Mouse (Mus musculus) neural tube, embryonic 11.5 days (tissue): ENCODE measurements around the gene Strip1. TPM values are rescaled to one million over a fixed set of nuclear protein-coding genes. Genes with fewer than 3 reads are reported as not detected.

Source experiments
- ATAC-seq: fragments of 200-750 bp; cut with Nextera tagmentation; 2 replicates; pipeline ENCODE4 v1.8.0; 2017; ENCODE audit warnings: moderate number of reproducible peaks, mild to moderate bottlenecking, moderate TSS enrichment, moderate library complexity; ENCODE audit not compliant: insufficient read depth, low FRiP score, low TSS enrichment
- DNase-seq: peaks from one replicate; pipeline ENCODE4 v3.0.0-alpha.2; 2015; ENCODE audit warnings: low spot score
- H3K27ac ChIP-seq: fragments of 300-500 bp; sonication (generic); 2 replicates; pipeline ENCODE4 v1.5.1; 2014; ENCODE audit warnings: low read depth, mild to moderate bottlenecking, low read length
- H3K27me3 ChIP-seq: fragments of 300-500 bp; sonication (generic); 2 replicates; pipeline ENCODE4 v1.6.1; 2014; ENCODE audit warnings: mild to moderate bottlenecking, low read length, mixed read lengths; ENCODE audit not compliant: control insufficient read depth, insufficient read depth
- H3K36me3 ChIP-seq: fragments of 300-500 bp; sonication (generic); 2 replicates; pipeline ENCODE4 v1.6.1; 2014; ENCODE audit warnings: mild to moderate bottlenecking, low read length, moderate library complexity, mixed read lengths; ENCODE audit not compliant: control insufficient read depth, insufficient read depth
- H3K4me1 ChIP-seq: fragments of 300-500 bp; sonication (generic); 2 replicates; pipeline ENCODE4 v1.6.1; 2014; ENCODE audit warnings: low read length, mixed read lengths; ENCODE audit not compliant: control insufficient read depth, insufficient read depth
- H3K4me2 ChIP-seq: fragments of 300-500 bp; sonication (generic); 2 replicates; pipeline ENCODE4 v1.6.1; 2014; ENCODE audit warnings: low read depth, mild to moderate bottlenecking, moderate library complexity
- H3K4me3 ChIP-seq: fragments of 300-500 bp; sonication (generic); 2 replicates; pipeline ENCODE4 v1.5.1; 2014; ENCODE audit warnings: low read depth, low read length
- H3K9ac ChIP-seq: fragments of 300-500 bp; sonication (generic); 2 replicates; pipeline ENCODE4 v1.6.1; 2014; ENCODE audit warnings: mild to moderate bottlenecking, low read length
- H3K9me3 ChIP-seq: fragments of 300-500 bp; sonication (generic); 2 replicates; pipeline ENCODE4 v1.6.1; 2016; ENCODE audit warnings: low read length; ENCODE audit not compliant: control insufficient read depth
- WGBS: fragments of 180-500 bp; shearing (Covaris S2); extraction: QIAGEN DNeasy Blood & Tissue Kit; methylation state at CpG from one replicate; pipeline ENCODE4 v1.1.7; 2014; 5-methylcytosine and 5-hydroxymethylcytosine counted together
- polyA plus RNA-seq: library from polyadenylated mRNA; unstranded; fragments of >200 nt; fragmentation: Nextera tagmentation; extraction: Ambion mirVana; gene quantifications from 2 replicates; pipeline ENCODE4 v1.2.1, GENCODE M21; 2014

The Strip1 gene
- polyA plus RNA-seq, 1 experiment from 2014 or later: 108 TPM

DNA sequence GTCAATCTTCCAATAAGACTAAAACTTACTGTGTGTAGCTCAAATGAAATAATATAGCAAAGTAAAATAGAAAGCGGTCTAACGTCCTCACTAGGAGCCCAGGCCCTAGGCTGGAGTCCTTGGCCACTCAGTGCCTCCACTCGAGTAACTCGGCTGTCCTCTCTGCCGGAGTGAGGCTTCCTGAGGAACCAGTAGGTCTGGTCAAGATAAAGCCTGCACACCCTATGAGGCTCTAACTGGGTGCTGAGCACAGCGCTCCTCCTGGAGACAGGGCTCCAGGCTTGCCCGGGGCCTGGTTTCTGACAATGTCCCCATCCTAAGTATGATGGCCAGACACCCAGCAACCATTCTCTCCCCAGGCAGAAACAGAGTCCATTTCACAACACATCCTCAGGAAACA, 9.0 kb downstream of the Strip1 start:
- peaks cover 35% of the 10 kb centered on the region for H3K36me3 ChIP-seq
- no peak for DNase-seq
- H3K4me2 ChIP-seq: no peak overlapping the region
- 95% methylated on average over 7 of the region's 7 CpGs for WGBS
- H3K27ac ChIP-seq: no peak overlapping the region
- H3K4me3 ChIP-seq: no peak overlapping the region
- no peak for ATAC-seq
- no peaks in the 10 kb centered on the region for H3K4me1 ChIP-seq
- no peaks in the 10 kb centered on the region for H3K27me3 ChIP-seq
- H3K9ac ChIP-seq: no peak overlapping the region
- H3K9me3 ChIP-seq: no peaks in the 10 kb centered on the region

DNA sequence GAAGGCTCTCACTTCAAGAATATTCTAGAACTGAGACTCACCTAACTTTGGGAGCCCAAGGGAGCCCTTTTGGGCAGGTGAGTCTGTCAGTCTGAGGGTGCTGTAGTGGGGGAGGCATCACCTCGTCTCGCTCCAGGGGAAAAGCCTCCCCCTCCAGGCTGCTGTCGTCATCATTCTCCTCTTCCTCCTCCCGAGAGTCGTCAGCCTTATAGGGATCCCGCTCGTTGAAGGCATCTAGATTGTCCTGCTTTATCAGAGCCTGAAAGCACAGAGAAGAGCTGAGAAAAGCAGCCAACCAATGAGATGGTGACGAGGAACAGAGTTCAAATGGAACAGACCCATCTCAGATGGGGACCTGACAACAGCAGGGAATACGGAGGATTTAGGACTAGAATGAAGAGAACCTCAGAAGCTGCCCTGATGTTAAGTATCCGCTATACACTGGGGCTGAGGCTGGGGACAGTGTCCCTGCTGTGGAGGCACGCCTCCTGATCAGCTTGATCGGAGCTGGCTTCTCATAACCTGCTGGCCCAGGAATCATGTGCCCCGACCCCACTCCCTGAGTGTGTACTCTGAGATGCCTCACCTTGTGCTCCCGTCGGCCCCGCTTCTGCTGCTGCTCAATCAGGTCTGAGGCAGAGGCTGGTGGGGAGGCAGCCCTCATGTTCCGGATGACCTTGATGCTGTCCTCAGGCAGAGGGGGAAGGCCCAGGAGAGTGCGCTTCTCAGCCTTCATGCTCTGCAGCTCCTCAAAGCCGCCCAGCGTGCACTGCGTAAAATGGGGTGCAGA, 10.0 kb downstream of the Strip1 start:
- Histone ChIP-seq H3K36me3 (peaks cover 33% of the 10 kb centered on the region), H3K4me3 (no peak overlapping the region), H3K27me3 (no peaks in the 10 kb centered on the region), H3K4me1 (no peaks in the 10 kb centered on the region), H3K27ac (no peak overlapping the region), H3K9ac (no peak overlapping the region), H3K4me2 (no peak overlapping the region), H3K9me3 (no peaks in the 10 kb centered on the region)
- DNase-seq: no peak
- no peak for ATAC-seq
- 93% methylated on average over 21 of the region's 21 CpGs for WGBS

DNA sequence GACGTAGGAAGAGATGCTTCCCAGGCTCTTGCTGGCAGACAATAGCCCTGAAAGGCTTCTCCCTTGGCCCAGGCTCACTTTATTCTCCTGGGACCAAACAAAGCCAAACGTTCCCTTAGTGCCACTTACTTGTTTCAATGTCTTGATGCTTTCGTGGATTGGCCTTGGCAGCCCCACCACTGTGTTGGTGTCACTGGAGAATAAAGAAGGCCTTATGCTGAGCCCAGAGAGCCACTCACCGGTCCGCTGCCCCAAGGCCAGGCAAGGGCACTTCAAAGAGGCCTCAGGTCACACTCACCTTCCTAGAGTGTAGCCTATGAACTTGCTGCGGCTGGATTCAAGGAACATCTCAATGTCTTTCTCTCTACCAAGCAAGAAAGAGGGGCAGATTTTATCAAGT, 11.6 kb downstream of the Strip1 start:
- DNase-seq: no peak
- peaks cover 39% of the 10 kb centered on the region for H3K36me3 ChIP-seq
- 90% methylated on average over 6 of the region's 6 CpGs for WGBS

DNA sequence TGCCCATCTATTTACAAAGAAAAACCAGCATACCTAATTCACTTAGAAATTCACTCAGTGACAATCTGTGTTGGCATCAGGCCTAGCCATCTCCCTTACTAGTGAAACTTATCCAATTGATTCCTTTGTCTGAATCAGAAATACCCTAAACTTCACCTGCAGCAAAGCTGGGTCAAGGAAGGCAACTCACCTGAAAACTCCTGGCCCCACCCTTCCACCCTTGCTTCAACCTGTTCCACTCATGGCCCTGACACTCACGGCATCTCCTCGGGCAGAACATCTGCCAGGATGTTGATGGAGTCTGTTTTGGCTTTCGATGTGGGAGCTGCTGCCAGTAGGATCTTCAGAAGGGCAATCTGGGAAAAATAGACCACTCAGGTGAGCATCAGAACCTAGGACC, 13.7 kb downstream of the Strip1 start:
- H3K27ac ChIP-seq: no peak overlapping the region
- H3K27me3 ChIP-seq: no peaks in the 10 kb centered on the region
- peaks cover 34% of the 10 kb centered on the region for H3K36me3 ChIP-seq
- H3K4me3 ChIP-seq: no peak overlapping the region
- DNase-seq: no peak
- no peaks in the 10 kb centered on the region for H3K9me3 ChIP-seq
- WGBS: 96% methylated on average over 3 of the region's 3 CpGs
- H3K4me1 ChIP-seq: no peaks in the 10 kb centered on the region
- no peak overlapping the region for H3K4me2 ChIP-seq
- no peak overlapping the region for H3K9ac ChIP-seq
- no peak for ATAC-seq

More for the DNA sequence above, 11.6 kb downstream of the Strip1 start:
- no peak for ATAC-seq
- no peak overlapping the region for H3K4me3 ChIP-seq
- no peak overlapping the region for H3K9ac ChIP-seq
- H3K4me1 ChIP-seq: no peaks in the 10 kb centered on the region
- no peak overlapping the region for H3K27ac ChIP-seq
- no peak overlapping the region for H3K4me2 ChIP-seq
- no peaks in the 10 kb centered on the region for H3K27me3 ChIP-seq
- H3K9me3 ChIP-seq: no peaks in the 10 kb centered on the region

DNA sequence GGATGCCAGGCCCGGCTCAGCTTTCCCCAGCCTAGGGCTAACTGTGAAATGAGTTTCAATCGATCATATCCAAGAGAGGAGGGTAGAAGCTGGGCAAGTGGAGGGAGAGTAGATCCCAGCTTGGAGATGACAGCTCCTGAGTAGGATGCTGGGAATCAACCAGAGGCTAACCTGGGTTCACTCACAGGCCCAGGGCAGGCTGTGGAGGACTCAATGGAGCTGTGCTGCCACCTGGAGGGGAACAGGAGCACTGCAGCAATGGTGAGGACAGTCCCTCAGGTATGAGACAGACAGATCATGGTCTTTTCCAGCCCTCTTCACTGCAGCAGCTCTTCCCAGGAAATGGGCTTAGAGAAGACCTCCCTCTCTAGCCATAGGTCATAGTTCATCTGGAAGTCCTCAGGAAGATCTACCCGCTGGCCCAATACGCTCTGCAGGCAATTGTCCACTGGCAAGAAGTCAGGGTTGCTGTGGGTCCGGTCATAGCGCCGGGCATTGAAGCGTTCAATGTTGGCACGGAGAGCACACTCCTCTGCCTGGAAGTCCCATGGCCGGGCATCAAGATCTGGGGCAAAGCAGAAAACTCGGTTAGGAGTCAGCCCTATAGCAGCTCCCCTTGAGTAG, 18.5 kb downstream of the Strip1 start:
- no peaks in the 10 kb centered on the region for H3K27me3 ChIP-seq
- H3K9me3 ChIP-seq: no peaks in the 10 kb centered on the region
- H3K27ac ChIP-seq: no peak overlapping the region
- no peaks in the 10 kb centered on the region for H3K4me1 ChIP-seq
- H3K36me3 ChIP-seq: peaks cover 24% of the 10 kb centered on the region
- ATAC-seq (peak; percentile 45; the same call in 1 of the 2 replicates), DNase-seq (peak; percentile 67)
- 90% methylated on average over 11 of the region's 11 CpGs for WGBS
- no peak overlapping the region for H3K4me3 ChIP-seq
- no peak overlapping the region for H3K9ac ChIP-seq
- no peak overlapping the region for H3K4me2 ChIP-seq

DNA sequence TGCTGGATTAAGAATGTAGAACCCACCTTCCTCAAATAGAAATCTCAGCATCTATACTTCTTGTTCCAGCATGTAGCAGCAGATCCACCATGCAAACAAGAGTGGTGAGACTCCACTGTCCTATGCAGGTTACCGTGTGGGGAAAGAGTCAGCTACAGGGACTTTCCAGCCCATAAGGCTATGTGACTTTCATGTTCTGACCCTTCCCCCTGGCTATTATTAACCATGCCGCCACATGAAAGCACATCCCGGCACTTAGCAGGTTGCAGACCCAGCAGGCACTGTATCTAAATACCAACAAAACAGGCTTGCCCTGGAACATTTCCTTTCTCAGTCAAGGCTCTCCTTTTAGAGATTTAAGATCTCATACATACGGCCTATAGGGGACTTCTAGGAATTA, 20.1 kb downstream of the Strip1 start:
- no peaks in the 10 kb centered on the region for H3K9me3 ChIP-seq
- DNase-seq (no peak), ATAC-seq (no peak)
- H3K4me2 ChIP-seq: no peak overlapping the region
- H3K27me3 ChIP-seq: no peaks in the 10 kb centered on the region
- 79% methylated on average over 4 of the region's 4 CpGs for WGBS
- no peak overlapping the region for H3K4me3 ChIP-seq
- H3K4me1 ChIP-seq: no peaks in the 10 kb centered on the region
- H3K27ac ChIP-seq: no peak overlapping the region
- H3K9ac ChIP-seq: no peak overlapping the region
- H3K36me3 ChIP-seq: peaks cover 17% of the 10 kb centered on the region

DNA sequence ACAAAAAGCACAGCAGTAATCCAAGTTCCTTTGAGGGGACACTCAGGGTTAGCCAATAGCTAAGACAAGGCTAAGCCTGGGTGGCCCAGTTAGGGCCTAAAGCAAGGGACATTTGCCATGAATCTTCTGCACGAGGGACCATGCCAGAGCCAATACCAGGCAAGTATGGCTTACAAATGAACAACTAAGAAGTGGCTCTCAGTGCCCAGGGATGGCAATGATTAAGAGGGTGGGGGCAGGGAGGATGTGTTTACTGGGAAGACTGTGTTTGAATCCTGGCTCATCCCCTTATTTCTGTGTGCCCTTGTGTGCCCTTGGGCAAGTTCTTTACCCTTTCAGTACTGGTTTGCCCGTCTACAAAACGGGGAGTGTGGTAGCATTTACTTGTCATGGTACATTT, 22.1 kb downstream of the Strip1 start:
- no peak overlapping the region for H3K4me2 ChIP-seq
- no peak for DNase-seq
- H3K9ac ChIP-seq: no peak overlapping the region
- H3K27me3 ChIP-seq: no peaks in the 10 kb centered on the region
- peaks cover 6% of the 10 kb centered on the region; the same call in 1 of the 2 replicates for H3K36me3 ChIP-seq
- no peaks in the 10 kb centered on the region for H3K4me1 ChIP-seq
- WGBS: 65% methylated on average over 3 of the region's 3 CpGs
- no peak overlapping the region for H3K27ac ChIP-seq
- H3K9me3 ChIP-seq: no peaks in the 10 kb centered on the region
- no peak overlapping the region for H3K4me3 ChIP-seq
- no peak for ATAC-seq

DNA sequence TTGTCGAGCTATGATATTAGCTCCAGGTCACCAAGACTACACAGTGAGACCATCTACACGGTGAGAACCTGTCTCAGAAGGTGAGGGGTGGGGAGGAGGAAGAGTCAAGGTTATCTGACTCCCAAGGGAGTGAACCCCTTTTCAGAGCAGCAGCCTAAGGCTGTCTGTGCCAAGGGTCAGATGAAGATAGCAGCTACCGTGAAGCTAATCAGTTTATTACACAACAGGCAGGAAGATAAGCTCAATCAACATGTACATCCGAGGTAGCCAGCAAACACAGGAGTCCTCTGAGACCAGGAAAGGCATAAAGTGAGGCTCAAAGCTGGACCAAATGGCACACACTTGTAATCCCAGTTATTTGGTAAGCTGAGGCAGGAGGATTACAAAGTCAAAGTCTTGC, 22.7 kb downstream of the Strip1 start:
- DNase-seq: no peak
- Histone ChIP-seq H3K36me3 (peaks cover 6% of the 10 kb centered on the region; the same call in 1 of the 2 replicates), H3K4me3 (no peak overlapping the region), H3K9me3 (no peaks in the 10 kb centered on the region), H3K4me1 (no peaks in the 10 kb centered on the region), H3K9ac (no peak overlapping the region), H3K27me3 (no peaks in the 10 kb centered on the region), H3K4me2 (no peak overlapping the region), H3K27ac (no peak overlapping the region)
- WGBS: 69% methylated on average over 4 of the region's 4 CpGs
- no peak for ATAC-seq

DNA sequence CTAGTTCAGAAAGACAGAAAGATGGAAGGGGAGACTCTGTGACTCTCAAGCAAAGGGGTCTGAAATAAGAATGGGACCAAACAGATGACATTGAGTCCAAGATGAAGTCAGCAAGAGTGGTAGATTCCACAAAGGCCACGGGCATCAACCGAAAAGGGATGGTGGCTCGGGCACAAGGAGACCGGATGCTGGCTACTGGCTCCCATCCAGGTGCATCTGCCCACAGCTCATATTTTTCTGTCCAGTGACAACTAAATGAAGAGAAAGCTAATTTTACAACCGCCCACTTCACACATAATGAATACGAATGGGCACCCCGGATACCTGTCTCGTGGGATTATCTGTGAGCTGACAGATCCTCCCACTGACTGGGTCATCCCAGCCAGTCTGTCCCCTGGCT, 24.3 kb downstream of the Strip1 start:
- H3K4me2 ChIP-seq: no peak overlapping the region
- no peaks in the 10 kb centered on the region for H3K4me1 ChIP-seq
- no peak overlapping the region for H3K9ac ChIP-seq
- no peak overlapping the region for H3K4me3 ChIP-seq
- H3K36me3 ChIP-seq: peaks cover under 1% of the 10 kb centered on the region; the same call in 1 of the 2 replicates
- H3K27ac ChIP-seq: no peak overlapping the region
- no peaks in the 10 kb centered on the region for H3K27me3 ChIP-seq
- no peaks in the 10 kb centered on the region for H3K9me3 ChIP-seq
- 88% methylated on average over 8 of the region's 8 CpGs for WGBS
- DNase-seq (no peak), ATAC-seq (no peak)
